Mouse (Mus musculus) layer of hippocampus, adult 11-12 months (tissue): Measurements from ENCODE around the gene Baz2a.
A peak's percentile ranks its signal among the peaks of the same experiment; 100 is the strongest.
"Not testable (repeated sequence)": the region's sequence is repeated elsewhere in the genome, so short reads cannot be mapped to it uniquely, and the experiment has no call there.

Experiments
- DNase-seq: peaks from one replicate; pipeline ENCODE4 v3.0.0; 2022; ENCODE audit warnings: low spot score

Baz2a gene

DNA sequence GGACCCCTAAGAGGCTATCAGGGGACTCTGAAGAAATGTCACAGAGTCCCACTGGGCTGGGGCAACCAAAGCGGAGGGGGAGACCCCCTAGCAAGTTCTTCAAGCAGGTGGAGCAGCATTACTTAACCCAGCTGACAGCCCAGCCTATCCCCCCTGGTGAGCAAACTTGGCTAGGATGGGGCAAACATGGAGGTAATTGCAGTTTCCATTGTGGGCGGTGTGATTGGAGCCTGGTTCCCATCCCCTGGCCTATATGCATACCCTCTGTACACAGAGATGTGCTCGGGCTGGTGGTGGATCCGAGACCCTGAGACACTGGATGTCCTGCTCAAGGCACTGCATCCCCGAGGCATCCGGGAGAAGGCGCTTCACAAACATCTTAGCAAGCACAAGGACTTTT, 32.5 kb downstream of the Baz2a start:
- DNase-seq, result no peak

DNA sequence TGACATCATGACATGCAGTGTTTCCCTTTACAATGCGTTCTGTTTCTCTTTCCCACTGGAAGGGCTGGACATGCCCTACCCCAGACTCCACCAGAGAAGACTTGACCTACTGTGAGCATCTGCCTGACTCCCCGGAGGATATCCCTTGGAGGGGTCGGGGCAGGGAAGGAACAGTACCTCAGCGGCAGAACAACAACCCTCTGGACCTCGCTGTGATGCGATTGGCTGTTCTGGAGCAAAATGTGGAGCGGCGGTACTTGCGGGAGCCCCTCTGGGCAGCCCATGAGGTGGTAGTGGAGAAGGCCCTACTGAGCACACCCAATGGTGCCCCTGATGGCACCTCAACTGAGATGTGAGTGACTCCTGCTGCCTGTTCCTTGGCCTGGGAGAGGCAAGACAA, 33.5 kb downstream of the Baz2a start:
- no peak for DNase-seq

DNA sequence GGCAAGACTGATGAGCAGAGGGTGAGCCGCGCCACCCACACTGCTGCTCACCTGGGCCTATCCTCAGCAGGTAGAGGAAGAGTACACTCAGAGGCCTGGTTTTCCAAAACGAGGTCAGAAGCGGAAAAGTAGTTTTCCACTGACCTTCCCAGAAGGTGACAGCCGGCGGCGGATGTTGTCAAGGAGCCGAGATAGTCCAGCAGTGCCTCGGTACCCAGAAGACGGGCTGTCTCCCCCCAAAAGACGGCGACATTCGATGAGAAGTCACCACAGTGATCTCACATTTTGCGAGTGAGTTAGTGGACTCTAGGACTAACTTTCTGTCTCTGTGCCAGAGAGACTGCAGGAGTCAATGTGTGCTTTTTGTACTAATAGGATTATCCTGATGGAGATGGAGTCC, 34.6 kb downstream of the Baz2a start:
- no peak for DNase-seq

DNA sequence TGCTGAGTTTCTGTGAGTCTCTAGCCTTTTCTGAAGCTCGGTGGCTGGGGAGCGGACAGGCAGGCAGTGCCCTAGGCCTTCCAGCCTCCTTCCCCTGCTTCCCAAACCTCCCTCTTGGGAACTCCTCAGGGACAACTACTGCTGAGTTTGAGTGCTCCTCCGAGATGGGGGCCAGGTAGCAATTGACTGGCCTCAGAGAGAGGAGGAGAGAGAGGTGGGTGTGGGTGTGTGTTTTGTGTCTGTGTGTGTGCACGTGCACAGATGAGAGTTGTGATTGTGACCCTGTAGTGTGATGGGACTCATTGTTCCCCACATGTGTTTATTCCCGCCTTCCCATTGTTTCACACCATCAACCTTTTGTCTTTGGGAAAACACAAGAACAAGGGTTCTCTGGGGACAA, 36.1 kb downstream of the Baz2a start:
- no peak for DNase-seq

DNA sequence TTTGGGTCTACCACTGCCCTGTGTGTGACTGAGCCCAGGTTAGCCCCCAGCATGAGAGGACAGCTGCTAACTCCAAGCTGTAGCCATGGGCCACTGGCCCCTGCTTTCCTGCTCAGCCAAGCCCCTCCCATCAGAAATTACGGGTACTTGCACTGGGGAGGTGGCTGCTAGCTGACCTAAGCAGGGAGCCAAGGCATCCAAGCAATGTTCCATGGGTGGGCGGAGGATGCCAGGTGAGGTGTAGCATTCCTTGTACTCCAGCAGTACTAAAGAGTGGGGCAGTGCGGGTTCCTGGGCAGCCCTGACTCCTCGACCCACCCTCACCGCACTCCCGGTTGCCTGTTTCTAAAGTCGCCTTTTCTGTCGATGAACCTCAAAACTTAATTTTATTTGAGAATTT, 36.8 kb downstream of the Baz2a start:
- no peak for DNase-seq

DNA sequence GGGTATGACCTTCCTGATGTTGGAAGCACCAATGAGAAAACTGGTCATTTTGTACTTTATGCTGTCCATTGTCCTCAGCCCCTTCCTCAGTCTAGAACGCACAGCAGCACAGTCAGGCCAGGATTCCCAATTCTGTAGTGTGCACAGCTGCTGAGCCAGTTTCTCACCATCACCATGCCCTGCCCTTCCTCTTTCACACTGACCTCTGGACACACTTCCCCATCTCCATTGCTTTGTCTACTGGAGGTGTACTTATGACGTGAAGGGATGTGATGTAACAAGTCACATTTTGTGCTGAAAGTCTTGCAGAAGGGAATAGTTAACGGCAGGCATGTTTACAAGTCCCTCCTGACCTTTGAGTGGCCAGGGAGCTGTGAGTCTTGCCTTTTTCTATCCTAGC, 39.9 kb downstream of the Baz2a start:
- no peak for DNase-seq

DNA sequence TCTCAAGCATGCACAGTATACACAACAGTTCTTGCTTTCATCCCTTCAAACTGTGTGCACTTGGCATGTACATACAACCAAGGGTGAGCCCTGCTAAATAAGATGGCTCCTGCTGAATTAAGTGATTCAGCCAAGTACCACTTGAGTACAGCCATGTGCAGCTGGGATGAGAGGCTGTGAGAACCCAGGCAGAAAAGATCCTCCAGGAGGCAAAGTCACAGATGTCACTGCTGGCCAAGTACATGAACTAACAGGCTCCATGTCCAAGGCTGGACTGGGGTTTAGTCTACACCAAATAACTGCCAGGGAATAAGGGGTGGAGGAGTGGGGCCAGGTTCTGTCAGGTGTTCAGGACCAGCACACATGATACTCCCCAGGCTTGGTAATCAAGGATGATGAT, 40.4 kb downstream of the Baz2a start:
- no peak for DNase-seq

DNA sequence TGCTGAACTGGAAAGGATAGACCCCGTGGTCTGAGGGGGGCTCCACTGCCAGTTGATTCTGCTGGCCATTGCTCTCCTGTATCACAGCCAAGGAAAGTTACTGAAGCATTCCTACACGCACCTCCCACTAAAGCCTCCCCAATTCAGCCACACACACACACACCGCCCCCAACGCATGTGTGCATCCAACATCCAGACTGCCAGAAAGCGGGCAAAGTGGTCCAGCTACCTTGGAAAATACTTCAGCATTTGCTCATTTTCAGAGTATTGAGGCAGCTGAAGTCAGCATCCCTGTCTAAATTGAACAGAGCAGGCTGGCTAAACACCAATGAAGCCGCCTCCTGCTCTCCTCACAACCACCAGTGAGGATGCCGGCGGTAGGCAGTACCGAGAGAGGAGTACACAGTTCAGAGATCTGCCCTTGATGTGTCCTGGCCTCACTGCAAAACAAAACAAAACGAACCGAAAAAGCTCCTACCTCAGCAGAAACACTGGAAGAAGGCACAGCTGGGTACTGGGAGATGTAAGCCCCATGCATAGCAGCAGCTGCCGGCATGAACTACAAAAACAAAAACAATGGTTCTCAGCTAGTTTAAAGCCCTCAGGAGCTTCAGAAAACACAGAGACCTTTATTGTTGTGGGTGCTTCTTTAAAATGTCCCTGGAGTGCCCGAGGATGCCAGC, 42.4 kb downstream of the Baz2a start:
- DNase-seq, result peak; percentile 58

DNA sequence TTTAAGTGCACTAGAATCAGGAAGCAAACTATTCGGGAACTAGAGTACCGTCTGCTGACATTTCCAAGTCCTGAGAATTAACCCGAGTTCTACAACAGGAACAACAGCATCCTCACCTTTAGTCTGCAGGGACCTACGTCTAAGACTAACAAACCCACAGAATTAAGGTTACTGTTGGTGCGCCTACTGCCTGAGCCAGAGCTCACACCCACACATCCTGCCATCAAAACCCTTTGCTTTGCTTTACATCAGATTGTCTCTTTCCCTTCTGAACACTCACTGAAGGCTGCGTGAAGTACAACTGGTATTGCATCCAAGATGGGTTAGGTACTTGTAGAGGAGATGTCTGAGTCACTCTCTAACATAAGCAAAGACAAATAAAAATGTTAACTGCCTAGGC, 44.0 kb downstream of the Baz2a start:
- DNase-seq, result no peak

DNA sequence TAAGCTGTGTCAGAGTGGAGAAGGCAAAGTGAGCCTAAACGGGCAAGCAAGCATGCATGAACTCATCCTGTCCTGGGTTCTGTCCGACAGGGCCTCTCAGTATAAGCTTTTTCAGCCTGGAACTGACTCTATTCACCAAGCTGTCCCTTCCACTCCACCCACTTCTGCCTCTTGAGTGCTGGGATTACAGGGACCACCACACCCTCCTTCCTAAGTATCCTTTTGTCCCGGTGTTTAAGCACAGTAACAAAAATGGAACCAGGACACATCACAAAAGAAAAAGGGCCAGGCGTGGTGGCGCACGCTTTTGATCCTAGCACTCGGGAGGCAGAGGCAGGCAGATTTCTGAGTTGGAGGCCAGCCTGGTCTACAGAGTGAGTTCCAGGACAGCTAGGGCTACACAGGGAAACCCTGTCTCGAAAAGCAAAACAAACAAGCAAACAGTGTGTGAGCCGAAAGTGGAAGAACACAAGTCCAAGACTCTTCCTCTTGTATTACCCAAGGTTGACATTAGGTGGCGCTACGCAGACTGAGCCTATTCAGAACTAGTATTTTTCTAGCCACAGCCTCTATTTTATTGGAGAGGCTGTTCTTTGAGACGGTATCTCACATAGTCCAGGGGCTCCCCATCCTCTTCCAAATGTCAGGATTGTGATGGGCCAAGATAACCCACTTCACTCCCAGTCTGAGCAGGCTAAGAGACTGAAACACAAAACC, 49.0 kb downstream of the Baz2a start:
- DNase-seq, result peak; percentile 70

DNA sequence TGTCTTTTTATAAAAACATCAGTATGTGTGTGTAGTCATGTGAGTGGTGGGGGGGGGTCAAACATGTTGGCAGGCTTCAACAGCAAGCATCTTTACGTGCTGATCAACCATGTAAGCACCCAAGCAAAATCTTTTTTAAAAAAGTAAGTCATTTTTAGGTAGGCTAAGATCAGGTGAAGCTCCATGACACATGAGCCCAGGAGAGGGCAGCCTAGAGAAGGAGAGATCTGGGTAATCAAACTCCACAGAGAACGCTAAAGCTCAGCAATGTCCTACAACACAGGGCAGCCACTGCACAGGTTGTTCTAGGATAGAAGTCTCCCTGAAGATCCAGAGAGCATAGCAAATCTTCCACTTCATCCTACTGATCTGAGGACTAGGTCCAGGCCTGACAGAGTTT, 50.8 kb downstream of the Baz2a start:
- no peak for DNase-seq

DNA sequence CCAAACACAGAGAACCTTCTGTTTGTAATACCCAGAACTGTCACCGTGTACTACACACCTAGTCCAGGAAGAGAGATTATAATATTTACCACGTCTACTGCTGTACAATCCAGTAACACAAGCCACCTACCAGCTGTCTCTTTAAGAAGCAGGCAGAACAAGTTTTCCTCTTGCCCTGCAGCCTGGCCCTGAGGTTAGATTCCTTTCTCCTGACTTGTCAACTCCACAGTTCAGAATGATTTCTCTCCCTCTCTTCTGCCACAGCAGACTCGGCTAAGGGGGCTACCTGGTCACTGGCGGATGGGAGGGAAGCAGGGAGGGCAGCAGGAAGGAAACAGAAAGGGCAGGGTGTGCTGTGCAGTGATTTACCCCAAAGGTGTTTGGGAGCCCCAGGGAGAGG, 52.3 kb downstream of the Baz2a start:
- no peak for DNase-seq

DNA sequence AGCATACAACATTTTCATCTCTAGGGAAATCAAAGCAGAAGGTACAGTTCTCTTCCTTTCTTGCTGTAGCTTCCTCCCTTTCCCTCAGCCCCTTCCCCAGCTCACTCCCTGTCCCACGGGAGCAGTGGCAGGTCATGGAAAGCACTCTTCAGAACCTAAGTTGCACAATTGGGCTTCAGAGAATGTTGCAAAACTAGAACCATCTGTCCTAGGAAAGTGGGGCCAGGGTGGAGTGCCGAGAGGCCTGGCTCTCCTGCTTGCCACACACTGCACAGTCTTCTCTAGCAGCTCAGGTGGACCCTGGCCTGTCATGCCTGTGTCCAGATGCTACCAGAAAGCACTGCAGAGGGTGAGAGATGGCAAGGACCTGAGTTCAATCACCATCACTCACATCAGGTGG, 53.6 kb downstream of the Baz2a start:
- no peak for DNase-seq

DNA sequence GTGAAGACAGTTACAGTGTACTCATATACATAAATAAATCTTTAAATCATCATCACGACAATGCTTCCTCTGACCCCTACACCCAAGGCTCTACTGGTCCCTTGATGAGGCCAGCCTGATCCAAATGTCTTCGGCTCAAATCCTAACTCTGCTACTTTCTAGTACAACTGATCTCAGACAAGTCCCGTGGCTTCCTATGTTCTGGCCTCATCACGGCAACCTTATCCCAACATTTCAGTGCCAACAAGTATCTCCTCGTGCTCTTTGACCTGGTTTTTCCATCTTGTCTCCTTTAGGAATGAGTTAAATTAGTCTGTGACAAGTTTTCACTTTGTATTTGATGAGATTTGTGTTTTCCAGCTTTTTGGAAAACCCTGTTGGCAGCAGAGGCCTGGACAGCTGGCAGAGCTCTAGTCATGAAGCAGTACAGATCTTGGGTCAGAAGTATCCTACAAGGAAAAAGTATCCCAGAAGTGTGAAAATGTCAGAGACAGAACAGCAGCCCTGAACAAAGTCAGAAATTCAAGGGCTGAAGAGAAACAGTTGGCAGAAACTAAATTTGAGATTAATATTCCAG, 57.5 kb downstream of the Baz2a start:
- no peak for DNase-seq

DNA sequence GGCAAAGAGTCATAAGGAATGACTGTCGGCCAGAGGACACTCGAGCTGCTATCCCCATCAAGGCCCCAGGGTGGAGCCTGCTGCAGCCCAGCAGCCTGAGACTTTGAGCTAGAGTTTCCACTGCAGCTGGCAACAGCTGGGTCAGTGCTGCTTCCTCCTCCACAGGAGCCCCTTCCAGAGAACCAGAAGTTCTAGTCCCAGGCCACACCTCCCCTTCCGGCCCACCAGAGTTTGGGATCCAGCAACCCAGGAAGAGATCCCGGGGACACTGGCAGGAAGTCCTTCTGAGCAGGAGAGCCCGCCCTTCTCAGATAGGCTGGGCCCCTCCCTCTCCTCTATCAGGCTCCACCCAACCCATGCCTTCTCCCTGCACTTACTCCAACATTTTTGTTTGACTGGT, 58.2 kb downstream of the Baz2a start:
- DNase-seq, result peak; percentile 21

DNA sequence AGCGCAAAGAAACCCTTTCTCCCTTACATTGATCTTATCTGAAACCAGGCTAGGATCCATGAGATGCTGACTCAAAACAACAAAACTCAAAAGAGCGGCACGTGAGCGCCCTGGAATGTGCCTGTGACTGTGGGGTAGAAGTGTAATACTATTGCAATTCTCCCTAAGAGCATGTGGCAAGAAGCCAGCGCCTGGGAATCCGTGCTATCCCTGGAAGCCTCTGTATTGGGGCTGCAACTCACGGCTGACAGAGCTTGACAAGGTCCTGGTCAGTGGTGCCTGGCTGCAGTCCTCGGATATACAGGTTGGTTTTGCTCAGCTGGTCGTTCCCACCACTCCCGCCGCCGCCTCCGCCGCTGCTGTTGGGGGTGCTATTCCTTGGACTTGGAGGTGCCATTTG, 59.6 kb downstream of the Baz2a start:
- DNase-seq, result no peak

DNA sequence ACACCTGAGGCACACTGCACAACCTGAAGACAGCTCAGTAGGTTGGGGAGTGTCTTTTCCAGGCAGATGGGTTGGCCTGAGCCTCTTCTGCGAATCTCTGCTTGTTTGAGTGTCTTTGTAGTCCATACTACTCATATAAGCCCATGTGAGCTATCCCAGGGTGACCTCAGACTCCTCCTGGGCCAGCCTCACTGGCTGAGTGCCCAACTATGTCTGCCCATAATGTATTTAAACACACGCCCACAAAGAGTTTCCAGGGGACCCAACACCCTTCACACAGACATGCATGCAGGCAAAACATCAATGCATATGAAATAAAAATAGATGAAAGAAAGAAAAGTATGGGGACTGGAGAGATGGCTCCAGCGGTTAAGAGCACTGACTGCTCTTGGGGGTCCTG, 62.6 kb downstream of the Baz2a start:
- DNase-seq, result no peak

DNA sequence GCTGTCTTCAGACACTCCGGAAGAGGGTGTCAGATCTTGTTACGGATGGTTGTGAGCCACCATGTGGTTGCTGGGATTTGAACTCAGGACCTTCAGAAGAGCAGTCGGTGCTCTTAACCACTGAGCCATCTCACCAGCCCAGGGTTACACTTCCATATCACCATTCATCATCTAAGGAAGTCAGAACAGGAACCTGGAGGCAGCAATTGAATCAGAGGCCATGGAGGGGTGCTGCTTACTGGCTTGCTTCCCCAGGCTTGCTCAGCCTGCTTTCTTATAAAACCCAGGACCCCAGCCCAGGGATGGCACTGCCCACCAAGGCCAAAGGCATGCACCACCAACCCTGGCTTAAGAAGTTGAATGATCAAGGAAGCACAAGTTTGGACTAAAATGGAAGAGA, 74.3 kb downstream of the Baz2a start:
- not testable (repeated sequence) for DNase-seq

DNA sequence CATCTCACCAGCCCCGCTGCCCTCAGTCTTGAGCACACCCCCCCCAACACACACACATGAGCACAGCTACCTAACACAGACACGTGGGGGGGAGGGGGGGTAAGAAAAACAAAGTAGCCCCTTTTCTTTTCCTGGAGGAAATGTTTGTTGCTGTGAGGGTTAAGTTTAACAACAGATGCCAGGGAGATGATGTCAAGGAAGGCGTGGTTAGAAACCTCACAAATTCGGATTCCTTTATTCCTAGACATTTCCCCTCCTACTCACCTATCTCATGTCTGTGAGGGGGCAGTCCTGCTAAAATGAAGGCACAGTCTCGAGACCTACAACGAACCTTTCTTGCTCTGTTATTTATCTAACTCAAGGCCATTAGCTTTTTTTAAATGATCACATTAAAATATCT, 75.7 kb downstream of the Baz2a start:
- no peak for DNase-seq

DNA sequence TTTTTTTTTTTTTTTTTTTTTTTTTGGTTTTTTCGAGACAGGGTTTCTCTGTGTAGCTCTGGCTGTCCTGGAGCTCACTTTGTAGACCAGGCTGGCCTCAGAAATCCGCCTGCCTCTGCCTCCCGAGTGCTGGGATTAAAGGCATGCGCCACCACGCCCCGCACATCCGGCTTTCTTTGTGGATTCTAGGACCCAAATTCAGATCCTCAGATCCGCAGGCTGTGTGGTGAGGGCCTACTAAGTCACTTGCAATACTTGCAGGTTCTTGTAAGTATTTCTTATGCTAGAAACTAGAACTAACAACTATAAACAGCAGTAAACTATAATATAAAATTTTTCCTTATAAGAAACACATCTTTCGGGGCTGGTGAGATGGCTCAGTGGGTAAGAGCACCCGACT, 80.0 kb downstream of the Baz2a start:
- not testable (repeated sequence) for DNase-seq

DNA sequence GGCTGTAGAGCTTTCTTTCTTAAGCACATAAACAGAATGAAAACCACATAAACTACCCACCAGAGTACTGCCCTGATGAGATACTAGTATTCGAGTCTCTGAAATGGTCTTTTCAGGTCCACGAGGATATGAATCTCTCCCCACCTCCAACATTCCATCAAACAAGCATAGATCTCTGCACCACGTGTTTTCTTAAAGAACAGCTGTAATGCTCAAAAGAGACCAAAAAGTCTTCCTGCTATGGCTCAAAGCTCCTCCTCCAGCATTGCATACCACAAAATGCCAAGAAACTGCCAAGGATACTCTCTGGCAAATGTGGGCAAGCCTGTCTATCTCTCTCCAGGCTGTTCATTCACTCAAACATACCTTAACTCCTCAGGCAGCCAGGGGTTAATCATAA, 83.9 kb downstream of the Baz2a start:
- no peak for DNase-seq

DNA sequence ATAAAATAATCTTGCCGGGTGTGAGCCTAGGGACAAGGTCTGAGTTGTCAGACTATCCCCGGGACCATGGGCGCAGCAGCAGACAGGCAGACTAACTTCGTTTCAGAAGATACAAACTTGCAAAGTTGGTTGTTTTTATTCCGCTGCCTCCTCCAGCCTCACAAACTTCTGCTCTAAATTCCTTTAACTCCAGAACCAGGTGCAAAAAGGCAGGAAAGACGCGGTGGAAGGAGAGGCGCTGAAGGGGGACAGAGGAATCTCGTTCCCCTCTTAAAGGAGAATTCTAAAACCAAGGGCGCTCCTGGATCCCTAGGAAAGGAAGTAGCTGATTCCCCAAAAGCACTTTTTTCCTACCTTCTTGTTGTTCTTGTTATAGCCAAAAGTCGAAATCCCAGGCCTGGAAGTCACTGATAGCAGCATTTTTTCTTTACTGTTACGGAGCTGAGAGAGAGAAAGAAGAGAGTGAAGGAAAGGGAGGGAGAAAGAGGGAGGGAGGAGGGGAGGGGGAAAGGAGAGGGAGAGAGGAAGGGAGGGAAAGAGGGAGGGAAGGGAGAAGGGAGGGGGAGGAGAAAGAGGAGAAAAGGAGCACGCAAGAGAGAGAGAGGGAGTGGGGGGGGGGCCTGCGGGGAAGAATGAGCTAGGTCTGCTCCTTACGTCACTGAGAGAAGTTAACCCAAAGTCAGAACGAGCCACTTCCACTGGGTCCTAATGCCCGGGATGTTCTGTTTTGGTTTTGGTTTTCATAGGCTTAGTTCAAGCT, 84.8 kb downstream of the Baz2a start:
- DNase-seq, result peak; percentile 46

DNA sequence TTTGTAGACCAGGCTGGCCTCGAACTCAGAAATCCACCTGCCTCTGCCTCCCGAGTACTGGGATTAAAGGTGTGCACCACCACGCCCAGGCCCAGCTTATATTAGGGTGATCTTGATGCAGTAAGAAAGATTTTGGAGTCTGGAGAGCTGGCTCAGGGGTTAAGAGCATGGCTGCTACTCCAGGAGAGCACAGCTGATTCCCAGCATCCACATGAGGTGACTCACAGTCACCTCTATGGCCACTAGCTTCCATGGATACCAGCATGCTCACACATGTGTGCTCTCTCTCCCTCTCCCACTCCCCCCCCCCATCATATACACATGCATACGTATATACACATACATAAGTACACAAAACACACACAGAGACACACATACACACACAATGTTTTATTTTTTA, 85.9 kb downstream of the Baz2a start:
- no peak for DNase-seq
